Mouse (Mus musculus): ENCODE data around the gene Wdr78. TPM values are rescaled to one million over a fixed set of nuclear protein-coding genes. Genes with fewer than 3 reads are reported as not detected.
A peak's percentile ranks its signal among the peaks of the same experiment; 100 is the strongest.

Gene Wdr78
- polyA plus RNA-seq, 1 experiment from 2014 or later = 4.4 TPM

DNA sequence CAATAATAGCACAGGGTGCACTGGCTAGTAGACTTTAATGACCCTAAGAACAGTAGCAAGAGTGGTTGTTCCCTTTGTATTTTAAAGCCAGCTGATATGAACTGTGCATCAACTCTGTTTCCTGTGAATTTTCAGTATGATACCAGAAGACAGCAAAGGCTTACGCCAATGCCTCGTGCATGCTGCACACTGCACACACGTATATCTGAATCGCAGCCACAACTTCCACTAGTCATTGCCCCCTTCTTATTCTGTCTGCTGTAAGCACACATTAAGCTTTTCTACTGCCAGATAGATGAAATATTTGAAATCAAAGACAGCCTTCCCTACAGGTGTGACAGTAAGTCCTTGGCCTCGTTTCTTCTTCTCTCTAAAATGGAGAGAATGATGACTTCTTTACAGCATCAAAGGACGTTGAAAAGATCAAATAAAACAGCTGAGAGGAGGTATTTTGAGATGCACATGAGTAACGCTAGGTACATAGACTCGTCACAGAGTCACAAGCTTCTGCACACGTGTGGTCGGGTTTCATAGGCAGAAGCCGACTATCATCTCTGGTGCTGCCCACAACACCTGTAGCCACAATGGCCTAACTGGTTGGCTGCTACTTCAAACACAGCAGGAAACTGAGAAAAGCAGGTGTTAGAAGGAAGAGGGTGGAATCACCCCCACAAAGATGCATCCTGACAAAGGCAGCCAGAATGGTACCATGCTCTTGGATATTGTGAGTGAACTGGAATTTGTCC lies 123.6 kb downstream of the Wdr78 start:
- H3K27me3 ChIP-seq (ENCODE audit: low read depth, poor library complexity, severe bottlenecking) = no peaks in the 10 kb centered on the region
- H3K36me3 ChIP-seq = no peaks in the 10 kb centered on the region
- 82% methylated on average over 11 of the region's 11 CpGs for WGBS
- no peak overlapping the region for H3K27ac ChIP-seq
- H3K4me3 ChIP-seq = no peak overlapping the region
- peaks cover 16% of the 10 kb centered on the region for H3K4me1 ChIP-seq
- H3K9me3 ChIP-seq (replicated peaks) = no peaks in the 10 kb centered on the region
- no peak for DNase-seq (ENCODE audit: low spot score)

DNA sequence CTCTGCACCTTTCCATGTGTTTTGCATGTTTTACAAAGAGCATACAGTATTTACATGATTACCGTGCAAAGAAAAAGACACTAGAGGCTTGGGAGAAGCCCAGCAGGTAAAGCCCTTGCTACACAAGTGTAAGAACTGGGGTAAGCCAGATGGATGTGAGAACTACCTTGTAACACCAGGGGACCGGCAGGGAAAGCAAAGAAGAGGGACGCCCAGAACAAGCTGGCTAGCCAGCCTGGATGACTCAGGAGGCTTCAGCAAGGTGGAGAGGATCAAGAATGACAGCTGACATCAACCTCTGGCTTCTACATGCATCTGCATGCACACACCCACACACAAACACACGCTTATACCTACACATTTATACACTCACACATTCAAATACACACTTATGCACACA lies 124.3 kb downstream of the Wdr78 start:
- Histone ChIP-seq H3K27ac (no peak overlapping the region), H3K9me3 (replicated peaks) (no peaks in the 10 kb centered on the region), H3K4me3 (no peak overlapping the region), H3K36me3 (no peaks in the 10 kb centered on the region), H3K27me3 (ENCODE audit: low read depth, poor library complexity, severe bottlenecking) (no peaks in the 10 kb centered on the region), H3K4me1 (peaks cover 16% of the 10 kb centered on the region)
- no peak for DNase-seq (ENCODE audit: low spot score)
- whole genome bisulfite sequencing = 70% methylated on average over 4 of the region's 4 CpGs

DNA sequence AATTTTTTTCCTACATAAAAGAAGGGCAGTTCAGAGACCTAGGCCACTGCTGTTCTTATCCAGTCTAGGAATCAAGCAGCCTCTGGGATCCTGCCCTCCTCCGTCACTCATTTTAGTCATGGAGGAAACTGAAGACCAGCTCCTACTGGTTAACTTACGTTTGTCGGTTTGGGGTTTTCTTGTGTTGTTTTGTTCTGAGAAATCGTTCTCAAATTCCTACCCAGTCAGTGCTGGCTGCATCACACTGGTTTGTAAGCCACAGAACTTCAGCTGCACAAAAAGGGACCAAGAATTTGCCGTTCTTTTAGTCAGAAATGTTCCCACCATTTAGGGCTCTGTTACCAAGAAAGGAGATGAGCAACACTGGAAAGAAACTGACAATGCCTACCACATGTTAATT lies 125.0 kb downstream of the Wdr78 start:
- DNase-seq (ENCODE audit: low spot score) = peak; percentile 15
- H3K9me3 ChIP-seq (replicated peaks) = no peaks in the 10 kb centered on the region
- WGBS = 88% methylated on average over 5 of the region's 5 CpGs
- no peak overlapping the region for H3K27ac ChIP-seq
- H3K27me3 ChIP-seq (ENCODE audit: low read depth, poor library complexity, severe bottlenecking) = no peaks in the 10 kb centered on the region
- peaks cover 16% of the 10 kb centered on the region for H3K4me1 ChIP-seq
- H3K4me3 ChIP-seq = no peak overlapping the region
- H3K36me3 ChIP-seq = no peaks in the 10 kb centered on the region

DNA sequence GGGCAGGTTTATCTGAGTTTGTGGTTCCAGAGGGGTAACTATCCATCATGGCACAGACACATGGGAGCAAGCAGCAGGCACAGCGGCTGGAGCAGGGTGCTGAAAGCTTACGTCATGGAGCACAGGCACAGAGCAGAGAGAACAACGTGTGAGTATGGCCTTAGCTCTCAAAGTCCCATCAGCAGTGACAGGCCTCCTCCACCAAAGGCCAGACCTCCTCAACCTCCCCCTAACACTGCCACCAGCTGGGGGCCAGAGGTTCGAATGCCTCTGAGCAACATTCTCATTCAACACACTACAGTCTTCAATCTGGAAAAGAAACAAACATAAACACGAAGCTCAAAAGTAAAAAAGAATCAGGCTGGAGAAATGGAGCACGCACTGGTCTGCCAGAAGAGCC lies 125.8 kb downstream of the Wdr78 start:
- no peaks in the 10 kb centered on the region for H3K36me3 ChIP-seq
- H3K4me3 ChIP-seq = no peak overlapping the region
- no peaks in the 10 kb centered on the region for H3K27me3 ChIP-seq (ENCODE audit: low read depth, poor library complexity, severe bottlenecking)
- H3K9me3 ChIP-seq (replicated peaks) = no peaks in the 10 kb centered on the region
- no peak overlapping the region for H3K27ac ChIP-seq
- H3K4me1 ChIP-seq = peaks cover 16% of the 10 kb centered on the region
- DNase-seq (ENCODE audit: low spot score) = peak; percentile 28
- 68% methylated on average over 6 of the region's 6 CpGs for WGBS

Other genes starting within 250 kb of the Wdr78 start
- 0.10 and 0.25 TPM in 2 replicates for gene Tctex1d1, start 135.9 kb downstream of the Wdr78 start, polyA plus RNA-seq (2016; fragmentation: Nextera tagmentation; extraction: Ambion mirVana)
- gene Insl5, start 87.7 kb downstream of the Wdr78 start, polyA plus RNA-seq (2016; fragmentation: Nextera tagmentation; extraction: Ambion mirVana) = not detected in 2 replicates
- 33.9 and 41.5 TPM in 2 replicates for gene Mier1, start 165 bp downstream of the Wdr78 start, polyA plus RNA-seq (2016; fragmentation: Nextera tagmentation; extraction: Ambion mirVana)
- gene Slc35d1, start 100.6 kb upstream of the Wdr78 start, polyA plus RNA-seq (2016; fragmentation: Nextera tagmentation; extraction: Ambion mirVana) = 10.4 and 10.5 TPM in 2 replicates
- not detected in 2 replicates for gene 4921539E11Rik, start 176.3 kb upstream of the Wdr78 start, polyA plus RNA-seq (2016; fragmentation: Nextera tagmentation; extraction: Ambion mirVana)
- gene Oma1, start 199.3 kb upstream of the Wdr78 start, polyA plus RNA-seq (2016; fragmentation: Nextera tagmentation; extraction: Ambion mirVana) = 16.7 and 17.6 TPM in 2 replicates

All from limb, embryonic 10.5 days (tissue).